8 mouse cellular contexts compared by ENCODE assay signal in genomic region chr11:50236937-50237835, GRCm38 (mm10). TPM values are rescaled to one million over a fixed set of nuclear protein-coding genes. Genes with fewer than 3 reads are reported as not detected.
DNase-seq lines count a peak whose midpoint lies in the region; ATAC-seq and TF ChIP-seq lines count a peak whose summit lies in the region.

No protein-coding gene starts in this region.

- H3K4me1 ChIP-seq in lung, embryonic 14.5 days (ENCODE audit: insufficient read depth) = no peaks in the 10 kb centered on the region
- H3K4me1 ChIP-seq in embryonic facial prominence, embryonic 11.5 days (ENCODE audit: control insufficient read depth, insufficient read depth, low read length) = peaks cover 5% of the 10 kb centered on the region
- peaks cover 15% of the 10 kb centered on the region for H3K4me1 ChIP-seq in intestine, embryonic 15.5 days (replicated peaks)
- H3K4me1 ChIP-seq in midbrain, embryonic 14.5 days (ENCODE audit: control insufficient read depth, insufficient read depth, low read length) = peaks cover 14% of the 10 kb centered on the region

- H3K9ac ChIP-seq in lung, embryonic 14.5 days = peak overlapping the region; percentile 49
- H3K9ac ChIP-seq in embryonic facial prominence, embryonic 11.5 days (replicated peaks; ENCODE audit: low read length) = peak overlapping the region; percentile 50
- H3K9ac ChIP-seq in intestine, embryonic 15.5 days = peak overlapping the region; percentile 57
- peak overlapping the region; percentile 45 for H3K9ac ChIP-seq in midbrain, embryonic 14.5 days (replicated peaks; ENCODE audit: low read length)

- WGBS in lung, embryonic 14.5 days = 2% methylated on average over 66 of the region's 66 CpGs
- WGBS in embryonic facial prominence, embryonic 11.5 days = 1% methylated on average over 65 of the region's 66 CpGs
- WGBS in intestine, embryonic 15.5 days = 2% methylated on average over 66 of the region's 66 CpGs
- 2% methylated on average over 66 of the region's 66 CpGs for WGBS in midbrain, embryonic 14.5 days

- no peaks in the 10 kb centered on the region for H3K9me3 ChIP-seq in lung, embryonic 14.5 days (ENCODE audit: low read depth, low read length)
- H3K9me3 ChIP-seq in embryonic facial prominence, embryonic 11.5 days (replicated peaks; ENCODE audit: control insufficient read depth, low read length) = no peaks in the 10 kb centered on the region
- no peaks in the 10 kb centered on the region for H3K9me3 ChIP-seq in intestine, embryonic 15.5 days
- no peaks in the 10 kb centered on the region for H3K9me3 ChIP-seq in midbrain, embryonic 14.5 days (ENCODE audit: control insufficient read depth, low read length)

- peak; percentile 58 for ATAC-seq in lung, embryonic 14.5 days (ENCODE audit: insufficient read depth)
- no peak; the same call in 1 of the 2 replicates for ATAC-seq in embryonic facial prominence, embryonic 11.5 days (replicated peaks; ENCODE audit: insufficient number of reproducible peaks, low FRiP score, low TSS enrichment, low read depth)
- ATAC-seq in intestine, embryonic 15.5 days = peak; percentile 52
- 0 out of 2 replicates have a peak, but pooled peaks have one; percentile 5 for ATAC-seq in midbrain, embryonic 14.5 days (ENCODE audit: low FRiP score, low TSS enrichment)
- ATAC-seq in frontal cortex, adult (ENCODE audit: low TSS enrichment) = no peak

- peak overlapping the region; percentile 54 for H3K4me3 ChIP-seq in lung, embryonic 14.5 days (ENCODE audit: low read depth, low read length)
- H3K4me3 ChIP-seq in embryonic facial prominence, embryonic 11.5 days (ENCODE audit: low read depth, low read length) = peak overlapping the region; percentile 58
- H3K4me3 ChIP-seq in intestine, embryonic 15.5 days (replicated peaks) = peak overlapping the region; percentile 58
- H3K4me3 ChIP-seq in midbrain, embryonic 14.5 days (replicated peaks; ENCODE audit: low read depth, low read length) = peak overlapping the region; percentile 48

- TF ChIP-seq CTCF in lung, embryonic 14.5 days (IDR thresholded peaks at IDR 0.05; ENCODE audit: low read depth) = no peak

- H3K27me3 ChIP-seq in lung, embryonic 14.5 days (ENCODE audit: insufficient read depth, low read length) = peaks cover 17% of the 10 kb centered on the region; the same call in 1 of the 2 replicates
- H3K27me3 ChIP-seq in embryonic facial prominence, embryonic 11.5 days (ENCODE audit: control insufficient read depth, insufficient read depth, low read length) = peaks cover 18% of the 10 kb centered on the region
- H3K27me3 ChIP-seq in intestine, embryonic 15.5 days (replicated peaks) = 0 out of 2 replicates have a peak, but pooled peaks cover 10% of the 10 kb centered on the region
- H3K27me3 ChIP-seq in midbrain, embryonic 14.5 days (ENCODE audit: control insufficient read depth, insufficient read depth, low read length) = peaks cover 11% of the 10 kb centered on the region; the same call in 1 of the 2 replicates

- peak overlapping the region; percentile 97 for H3K4me2 ChIP-seq in lung, embryonic 14.5 days
- peak overlapping the region; percentile 96 for H3K4me2 ChIP-seq in embryonic facial prominence, embryonic 11.5 days (ENCODE audit: low read depth, low read length)
- H3K4me2 ChIP-seq in intestine, embryonic 15.5 days (replicated peaks) = peak overlapping the region; percentile 95
- peak overlapping the region; percentile 93 for H3K4me2 ChIP-seq in midbrain, embryonic 14.5 days (ENCODE audit: low read length)

- peaks cover 34% of the 10 kb centered on the region for H3K36me3 ChIP-seq in lung, embryonic 14.5 days (ENCODE audit: insufficient read depth)
- peaks cover 4% of the 10 kb centered on the region for H3K36me3 ChIP-seq in embryonic facial prominence, embryonic 11.5 days (replicated peaks; ENCODE audit: control insufficient read depth, insufficient read depth, low read depth, low read length)
- H3K36me3 ChIP-seq in intestine, embryonic 15.5 days = peaks cover 27% of the 10 kb centered on the region
- peaks cover 34% of the 10 kb centered on the region for H3K36me3 ChIP-seq in midbrain, embryonic 14.5 days (ENCODE audit: control insufficient read depth, insufficient read depth, low read length)

- no peak for DNase-seq in lung, embryonic 14.5 days
- no peak for DNase-seq in lung, postnatal 4 days
- DNase-seq in embryonic facial prominence, embryonic 11.5 days (ENCODE audit: low spot score) = no peak
- no peak for DNase-seq in midbrain, embryonic 14.5 days
- DNase-seq in embryo, embryonic 10 days (ENCODE audit: low spot score) = no peak
- DNase-seq in cerebellum, postnatal 4 days (ENCODE audit: low spot score in 2 of 2) = no peak

- no peak overlapping the region for H3K27ac ChIP-seq in lung, embryonic 14.5 days (ENCODE audit: low read depth)
- no peak overlapping the region for H3K27ac ChIP-seq in embryonic facial prominence, embryonic 11.5 days (replicated peaks; ENCODE audit: low read depth, low read length)
- no peak overlapping the region for H3K27ac ChIP-seq in intestine, embryonic 15.5 days
- H3K27ac ChIP-seq in midbrain, embryonic 14.5 days (replicated peaks; ENCODE audit: low read depth, low read length) = no peak overlapping the region

RNA-seq across cellular contexts. Expression of gene Ltc4s, which starts 1.2 kb away (rescaled TPM):
- 2.1 and 3.2 TPM in 2 replicates for polyA plus RNA-seq in lung, embryonic 14.5 days (2014; fragmentation: Nextera tagmentation; extraction: Ambion mirVana)
- polyA plus RNA-seq in embryonic facial prominence, embryonic 11.5 days (2014; fragmentation: Nextera tagmentation; extraction: Ambion mirVana) = 0.36 and 0.57 TPM in 2 replicates
- polyA plus RNA-seq in intestine, embryonic 15.5 days (2015; fragmentation: Nextera tagmentation; extraction: Ambion mirVana) = 3.9 and 4.2 TPM in 2 replicates
- 1.0 and 2.5 TPM in 2 replicates for polyA plus RNA-seq in midbrain, embryonic 14.5 days (2014; fragmentation: Nextera tagmentation; extraction: Ambion mirVana)

RNA-seq across cellular contexts. Expression of gene Mgat4b, which starts 26.5 kb away (rescaled TPM):
- polyA plus RNA-seq in lung, embryonic 14.5 days (2014; fragmentation: Nextera tagmentation; extraction: Ambion mirVana) = 32.8 and 44.2 TPM in 2 replicates
- 19.5 and 21.1 TPM in 2 replicates for polyA plus RNA-seq in embryonic facial prominence, embryonic 11.5 days (2014; fragmentation: Nextera tagmentation; extraction: Ambion mirVana)
- 29.5 and 31.5 TPM in 2 replicates for polyA plus RNA-seq in intestine, embryonic 15.5 days (2015; fragmentation: Nextera tagmentation; extraction: Ambion mirVana)
- 41.3 and 59.6 TPM in 2 replicates for polyA plus RNA-seq in midbrain, embryonic 14.5 days (2014; fragmentation: Nextera tagmentation; extraction: Ambion mirVana)

RNA-seq across cellular contexts. Expression of gene Sqstm1, which starts 26.6 kb away (rescaled TPM):
- polyA plus RNA-seq in lung, embryonic 14.5 days (2014; fragmentation: Nextera tagmentation; extraction: Ambion mirVana) = 205 and 209 TPM in 2 replicates
- polyA plus RNA-seq in embryonic facial prominence, embryonic 11.5 days (2014; fragmentation: Nextera tagmentation; extraction: Ambion mirVana) = 135 and 142 TPM in 2 replicates
- polyA plus RNA-seq in intestine, embryonic 15.5 days (2015; fragmentation: Nextera tagmentation; extraction: Ambion mirVana) = 189 and 205 TPM in 2 replicates
- 293 and 312 TPM in 2 replicates for polyA plus RNA-seq in midbrain, embryonic 14.5 days (2014; fragmentation: Nextera tagmentation; extraction: Ambion mirVana)

RNA-seq across cellular contexts. Expression of gene Maml1, which starts 54.9 kb away (rescaled TPM):
- polyA plus RNA-seq in lung, embryonic 14.5 days (2014; fragmentation: Nextera tagmentation; extraction: Ambion mirVana) = 11.1 and 11.5 TPM in 2 replicates
- polyA plus RNA-seq in embryonic facial prominence, embryonic 11.5 days (2014; fragmentation: Nextera tagmentation; extraction: Ambion mirVana) = 10.8 and 11.9 TPM in 2 replicates
- polyA plus RNA-seq in intestine, embryonic 15.5 days (2015; fragmentation: Nextera tagmentation; extraction: Ambion mirVana) = 4.1 and 4.3 TPM in 2 replicates
- polyA plus RNA-seq in midbrain, embryonic 14.5 days (2014; fragmentation: Nextera tagmentation; extraction: Ambion mirVana) = 5.6 and 5.9 TPM in 2 replicates

Comparison
In these comparisons a context has a peak if more than half of its experiments do, and no peak if none do; other contexts are left out.
1. ATAC-seq: peak in lung, embryonic 14.5 days (single experiment), intestine, embryonic 15.5 days (single experiment) and midbrain, embryonic 14.5 days (single experiment); none in embryonic facial prominence, embryonic 11.5 days (single experiment) and frontal cortex, adult (single experiment).
2. Peak in every context shown above with its lines, with median percentiles within 50 percentile points of each other: H3K4me2 ChIP-seq, H3K4me3 ChIP-seq and H3K9ac ChIP-seq.